Mouse (Mus musculus): ENCODE data around the gene Adora2a. TPM values are rescaled to one million over a fixed set of nuclear protein-coding genes. Genes with fewer than 3 reads are reported as not detected.
"Not testable (repeated sequence)": the region's sequence is repeated elsewhere in the genome, so short reads cannot be mapped to it uniquely, and the experiment has no call there.

Adora2a gene
- polyA plus RNA-seq, 1 experiment, result 7.7 TPM

DNA sequence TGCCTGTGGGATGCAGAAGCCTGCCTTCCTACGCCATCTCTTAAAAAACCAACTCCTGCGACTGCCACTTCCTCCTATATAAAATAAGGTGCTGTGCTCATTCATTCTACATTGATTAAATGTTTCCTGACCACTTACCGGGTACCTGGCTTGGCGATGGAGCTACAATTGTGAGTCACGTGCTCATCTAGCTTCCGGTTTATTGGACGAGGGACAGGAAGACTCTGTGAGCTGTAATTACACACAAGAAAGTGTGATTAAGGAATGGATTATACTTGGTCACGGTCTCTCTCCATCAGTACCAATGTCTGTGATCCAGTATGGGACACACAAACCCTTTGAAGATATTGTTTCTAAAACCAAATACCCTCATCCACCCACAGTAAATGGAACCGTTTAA lies 48.1 kb downstream of the Adora2a start:
- H3K4me3 ChIP-seq (replicated peaks; ENCODE audit: control insufficient read depth, low read depth, low read length), result no peak overlapping the region
- no peak overlapping the region for H3K27ac ChIP-seq (ENCODE audit: control insufficient read depth, insufficient read depth, low read depth, low read length, poor library complexity)
- no peak for TF ChIP-seq POLR2A (IDR thresholded peaks at IDR 0.05; ENCODE audit: borderline replicate concordance, control insufficient read depth, low read depth, low read length)
- TF ChIP-seq CTCF (IDR thresholded peaks at IDR 0.05; ENCODE audit: control insufficient read depth, insufficient read depth, low read length), result no peak
- WGBS, result 21% methylated on average over 9 of the region's 9 CpGs
- H3K4me1 ChIP-seq (ENCODE audit: control insufficient read depth, insufficient read depth, low read length), result no peaks in the 10 kb centered on the region

- WGBS, result 39% methylated on average over 6 of the region's 6 CpGs
- TF ChIP-seq POLR2A (IDR thresholded peaks at IDR 0.05; ENCODE audit: borderline replicate concordance, control insufficient read depth, low read depth, low read length) (no peak), CTCF (IDR thresholded peaks at IDR 0.05; ENCODE audit: control insufficient read depth, insufficient read depth, low read length) (no peak)
- H3K4me3 ChIP-seq (replicated peaks; ENCODE audit: control insufficient read depth, low read depth, low read length), result peak overlapping the region; percentile 44
These were observed 48.6 kb downstream of the Adora2a start for GRCm38 (mm10) chr10:75365231-75365633.

GRCm38 (mm10) chr10:75373655-75374351 lies 57.1 kb downstream of the Adora2a start:
- WGBS, result 58% methylated on average over 15 of the region's 19 CpGs
- H3K4me1 ChIP-seq (ENCODE audit: control insufficient read depth, insufficient read depth, low read length); H3K4me3 ChIP-seq (replicated peaks; ENCODE audit: control insufficient read depth, low read depth, low read length); H3K27ac ChIP-seq (ENCODE audit: control insufficient read depth, insufficient read depth, low read depth, low read length, poor library complexity): not testable (repeated sequence)

More at GRCm38 (mm10) chr10:75365231-75365633, 48.6 kb downstream of the Adora2a start:
- no peaks in the 10 kb centered on the region for H3K4me1 ChIP-seq (ENCODE audit: control insufficient read depth, insufficient read depth, low read length)
- H3K27ac ChIP-seq (ENCODE audit: control insufficient read depth, insufficient read depth, low read depth, low read length, poor library complexity), result no peak overlapping the region

DNA sequence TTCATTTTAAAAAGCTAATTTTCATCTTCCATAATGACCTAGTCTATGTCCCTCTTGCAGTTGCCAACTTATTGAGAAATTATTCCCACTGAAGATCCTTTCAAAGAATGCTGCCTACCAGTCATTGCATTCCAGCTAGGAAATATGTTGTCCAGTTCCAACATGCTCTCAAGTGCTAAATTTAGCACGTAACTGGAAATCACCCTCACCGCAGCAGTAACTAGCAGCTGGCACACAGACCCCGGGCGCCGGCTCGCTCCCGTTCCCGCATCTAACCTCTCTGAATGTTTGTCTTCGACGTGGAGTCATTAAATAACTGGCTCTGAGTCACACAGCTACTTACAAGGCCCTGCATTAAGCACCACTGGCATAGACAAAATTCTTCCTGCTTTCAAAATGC lies 62.0 kb downstream of the Adora2a start:
- WGBS, result 86% methylated on average over 10 of the region's 10 CpGs
- Histone ChIP-seq H3K27ac (ENCODE audit: control insufficient read depth, insufficient read depth, low read depth, low read length, poor library complexity) (no peak overlapping the region), H3K4me3 (replicated peaks; ENCODE audit: control insufficient read depth, low read depth, low read length) (no peak overlapping the region), H3K4me1 (ENCODE audit: control insufficient read depth, insufficient read depth, low read length) (no peaks in the 10 kb centered on the region)
- no peak for TF ChIP-seq CTCF (IDR thresholded peaks at IDR 0.05; ENCODE audit: control insufficient read depth, insufficient read depth, low read length)
- TF ChIP-seq POLR2A (IDR thresholded peaks at IDR 0.05; ENCODE audit: borderline replicate concordance, control insufficient read depth, low read depth, low read length), result no peak

Other genes starting within 250 kb of the Adora2a start
- gene Specc1l, start 104.8 kb upstream of the Adora2a start, polyA plus RNA-seq (2011; ENCODE audit: insufficient read depth, insufficient read length, low replicate concordance, missing spikeins), result 6.8 and 10.4 TPM in 2 replicates
- gene Upb1, start 84.2 kb downstream of the Adora2a start, polyA plus RNA-seq (2011; ENCODE audit: insufficient read depth, insufficient read length, low replicate concordance, missing spikeins), result 1.5 and 3.2 TPM in 2 replicates
- 139 and 156 TPM in 2 replicates for gene Snrpd3, start 200.7 kb downstream of the Adora2a start, polyA plus RNA-seq (2011; ENCODE audit: insufficient read depth, insufficient read length, low replicate concordance, missing spikeins)
- gene Gucd1, start 201.1 kb downstream of the Adora2a start, polyA plus RNA-seq (2011; ENCODE audit: insufficient read depth, insufficient read length, low replicate concordance, missing spikeins), result 37.6 and 48.3 TPM in 2 replicates
- 0.42 TPM in 1 of 2 replicates, not detected in the other for gene Lrrc75b, start 243.5 kb downstream of the Adora2a start, polyA plus RNA-seq (2011; ENCODE audit: insufficient read depth, insufficient read length, low replicate concordance, missing spikeins)
- gene Ggt1, start 244.7 kb downstream of the Adora2a start, polyA plus RNA-seq (2011; ENCODE audit: insufficient read depth, insufficient read length, low replicate concordance, missing spikeins), result 5.2 and 11.4 TPM in 2 replicates

All from bone marrow, adult 2 months (tissue).